8 mouse cellular contexts compared by ENCODE assay signal in the genomic region with DNA sequence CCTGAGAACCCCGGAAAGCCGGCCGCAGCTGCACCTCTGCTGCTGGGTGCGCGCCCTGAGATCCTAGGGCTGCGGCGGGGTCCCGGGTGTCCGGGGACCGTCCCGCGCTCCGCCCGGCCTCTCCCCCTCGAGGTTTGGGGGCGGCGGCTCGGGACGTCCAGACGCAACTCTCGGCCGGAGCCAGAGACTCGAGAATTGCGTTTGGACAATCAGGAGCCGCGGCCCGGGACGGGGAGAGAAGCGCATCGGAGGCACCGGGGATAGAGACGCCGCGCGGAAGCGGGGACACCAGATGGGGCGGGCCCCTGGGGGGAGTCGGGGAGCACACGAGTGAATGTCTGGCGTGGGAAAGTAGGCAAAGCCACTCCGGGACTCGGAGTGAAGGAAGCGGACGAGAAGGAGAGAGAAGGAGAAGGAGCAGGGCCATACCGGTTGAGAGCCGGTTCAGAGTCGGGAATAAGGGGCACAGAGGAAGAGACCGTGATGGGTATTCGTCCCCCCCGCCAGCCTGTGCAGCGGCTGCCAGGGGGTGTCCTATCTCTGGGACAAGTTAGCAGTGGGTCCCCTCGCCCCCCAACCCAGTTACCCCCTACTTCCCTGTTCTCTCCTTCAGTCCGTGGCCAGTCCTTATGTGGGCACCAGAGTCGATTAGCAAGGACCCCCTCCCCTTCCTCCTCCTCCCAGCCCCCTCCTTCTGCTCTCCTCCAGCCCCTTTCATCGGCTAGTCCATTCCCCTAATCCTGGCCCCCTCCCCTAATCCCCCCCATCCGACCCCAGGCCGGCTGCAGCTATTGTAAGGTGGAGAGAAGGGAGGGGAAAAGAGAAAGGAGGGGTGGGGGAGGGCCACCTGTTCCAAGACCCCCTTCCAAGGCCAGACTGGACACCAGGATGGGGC. TPM values are rescaled to one million over a fixed set of nuclear protein-coding genes. Genes with fewer than 3 reads are reported as not detected.
A peak's percentile ranks its signal among the peaks of the same experiment; 100 is the strongest.
DNase-seq lines count a peak whose midpoint lies in the region; ATAC-seq and TF ChIP-seq lines count a peak whose summit lies in the region.

No protein-coding gene starts in this region.

- no peaks in the 10 kb centered on the region for H3K27me3 ChIP-seq in heart, postnatal 0 days (ENCODE audit: control insufficient read depth, insufficient read depth, low read length)
- no peaks in the 10 kb centered on the region for H3K27me3 ChIP-seq in liver, embryonic 16.5 days (ENCODE audit: control insufficient read depth, insufficient read depth, low read depth, low read length)

- peak overlapping the region; percentile 85 for H3K27ac ChIP-seq in heart, postnatal 0 days (ENCODE audit: low read depth)
- H3K27ac ChIP-seq in liver, embryonic 16.5 days (ENCODE audit: low read length): peak overlapping the region; percentile 81

- peaks cover 27% of the 10 kb centered on the region for H3K36me3 ChIP-seq in heart, postnatal 0 days (replicated peaks; ENCODE audit: control insufficient read depth, insufficient read depth, low read length)
- H3K36me3 ChIP-seq in liver, embryonic 16.5 days (ENCODE audit: control insufficient read depth, insufficient read depth): peaks cover 32% of the 10 kb centered on the region

- H3K4me2 ChIP-seq in heart, postnatal 0 days (ENCODE audit: low read depth, low read length): peak overlapping the region; percentile 97
- H3K4me2 ChIP-seq in liver, embryonic 16.5 days (ENCODE audit: low read depth, low read length): peak overlapping the region; percentile 96

- H3K4me1 ChIP-seq in heart, postnatal 0 days (ENCODE audit: control insufficient read depth, insufficient read depth): peaks cover 26% of the 10 kb centered on the region
- H3K4me1 ChIP-seq in liver, embryonic 16.5 days (ENCODE audit: control insufficient read depth, low read depth, low read length): peaks cover 48% of the 10 kb centered on the region

- peak overlapping the region; percentile 76 for H3K4me3 ChIP-seq in heart, postnatal 0 days (ENCODE audit: low read depth, low read length)
- peak overlapping the region; percentile 89 for H3K4me3 ChIP-seq in liver, embryonic 16.5 days (ENCODE audit: low read depth, low read length)

- no peak for TF ChIP-seq CTCF in heart, postnatal 0 days (IDR thresholded peaks at IDR 0.05; ENCODE audit: low read depth)

- H3K9me3 ChIP-seq in heart, postnatal 0 days (replicated peaks; ENCODE audit: control insufficient read depth, low read length): no peaks in the 10 kb centered on the region
- H3K9me3 ChIP-seq in liver, embryonic 16.5 days (replicated peaks; ENCODE audit: control insufficient read depth, low read length): no peaks in the 10 kb centered on the region; the same call in 1 of the 2 replicates

- peak overlapping the region; percentile 89 for H3K9ac ChIP-seq in heart, postnatal 0 days (replicated peaks; ENCODE audit: low read depth, low read length)
- peak overlapping the region; percentile 82 for H3K9ac ChIP-seq in liver, embryonic 16.5 days (ENCODE audit: low read depth, low read length)

- peak; percentile 18 for DNase-seq in adrenal gland, adult 2 months
- DNase-seq in adrenal gland, postnatal 4 days (ENCODE audit: low spot score in 2 of 2): no peak
- peak; percentile 55 for DNase-seq in right cerebral cortex, postnatal 14 days
- no peak for DNase-seq in right cerebral cortex, postnatal 36 days (ENCODE audit: low spot score in 2 of 2)
- no peak for DNase-seq in heart, postnatal 0 days (ENCODE audit: low spot score)
- peak; percentile 79 for DNase-seq in testis, postnatal 10 days (ENCODE audit: low spot score)
- DNase-seq in frontal cortex, postnatal 25 days (ENCODE audit: low spot score in 2 of 2): no peak

- WGBS in heart, postnatal 0 days: under 1% methylated on average over 57 of the region's 57 CpGs
- WGBS in liver, embryonic 16.5 days (ENCODE audit: insufficient replicate concordance): 2% methylated on average over 57 of the region's 57 CpGs

- no peak for TF ChIP-seq EP300 in heart, postnatal 0 days (IDR thresholded peaks at IDR 0.05; ENCODE audit: low read depth)

- ATAC-seq in heart, postnatal 0 days (ENCODE audit: insufficient read depth, low read depth): peak; percentile 12
- ATAC-seq in liver, embryonic 16.5 days (ENCODE audit: low read depth): no peak

RNA-seq across cellular contexts. Expression of a gene that starts 0.6 kb away (rescaled TPM):
- total RNA-seq in adrenal gland, adult 2 months (2021): 10 to 100 TPM; 41.4 to 57.0 TPM
- 70.0 and 92.4 TPM in 2 replicates for polyA plus RNA-seq in adrenal gland, adult 2 months (2012; rRNA removed)
- total RNA-seq in adrenal gland, postnatal 4 days (2021): 10 to 100 TPM; 49.0 to 54.3 TPM
- total RNA-seq in heart, postnatal 0 days (2014; rRNA removed; ENCODE audit: low replicate concordance): 22.5 and 48.5 TPM in 2 replicates
- 10.3 and 11.9 TPM in 2 replicates for polyA plus RNA-seq in heart, postnatal 0 days (2015; fragmentation: Nextera tagmentation; extraction: Ambion mirVana)
- polyA plus RNA-seq in liver, embryonic 16.5 days (2015; fragmentation: Nextera tagmentation; extraction: Ambion mirVana): 3.2 and 4.0 TPM in 2 replicates

RNA-seq across cellular contexts. Expression of a gene that starts 2.8 kb away (rescaled TPM):
- total RNA-seq in adrenal gland, adult 2 months (2021): 100 to 1,000 TPM; 252 to 263 TPM
- polyA plus RNA-seq in adrenal gland, adult 2 months (2012; rRNA removed): 362 and 465 TPM in 2 replicates
- 100 to 1,000 TPM; 135 to 144 TPM for total RNA-seq in adrenal gland, postnatal 4 days (2021)
- total RNA-seq in heart, postnatal 0 days (2014; rRNA removed; ENCODE audit: low replicate concordance): 80.6 and 101 TPM in 2 replicates
- 58.5 and 64.6 TPM in 2 replicates for polyA plus RNA-seq in heart, postnatal 0 days (2015; fragmentation: Nextera tagmentation; extraction: Ambion mirVana)
- 30.1 and 32.2 TPM in 2 replicates for polyA plus RNA-seq in liver, embryonic 16.5 days (2015; fragmentation: Nextera tagmentation; extraction: Ambion mirVana)

RNA-seq across cellular contexts. Expression of a gene that starts 6.4 kb away (rescaled TPM):
- total RNA-seq in adrenal gland, adult 2 months (2021): 100 to 1,000 TPM; 156 to 217 TPM
- 291 and 321 TPM in 2 replicates for polyA plus RNA-seq in adrenal gland, adult 2 months (2012; rRNA removed)
- 100 to 1,000 TPM; 145 to 156 TPM for total RNA-seq in adrenal gland, postnatal 4 days (2021)
- 88.7 and 97.2 TPM in 2 replicates for total RNA-seq in heart, postnatal 0 days (2014; rRNA removed; ENCODE audit: low replicate concordance)
- 79.7 and 85.4 TPM in 2 replicates for polyA plus RNA-seq in heart, postnatal 0 days (2015; fragmentation: Nextera tagmentation; extraction: Ambion mirVana)
- 58.8 and 59.8 TPM in 2 replicates for polyA plus RNA-seq in liver, embryonic 16.5 days (2015; fragmentation: Nextera tagmentation; extraction: Ambion mirVana)

RNA-seq across cellular contexts. Expression of a gene that starts 6.5 kb away (rescaled TPM):
- 10 to 100 TPM; 47.5 to 54.9 TPM for total RNA-seq in adrenal gland, adult 2 months (2021)
- polyA plus RNA-seq in adrenal gland, adult 2 months (2012; rRNA removed): 150 and 161 TPM in 2 replicates
- total RNA-seq in adrenal gland, postnatal 4 days (2021): 10 to 100 TPM; 74.5 to 78.0 TPM
- total RNA-seq in heart, postnatal 0 days (2014; rRNA removed; ENCODE audit: low replicate concordance): 29.4 and 36.6 TPM in 2 replicates
- polyA plus RNA-seq in heart, postnatal 0 days (2015; fragmentation: Nextera tagmentation; extraction: Ambion mirVana): 28.4 and 31.2 TPM in 2 replicates
- polyA plus RNA-seq in liver, embryonic 16.5 days (2015; fragmentation: Nextera tagmentation; extraction: Ambion mirVana): 14.7 and 15.7 TPM in 2 replicates

RNA-seq across cellular contexts. Expression of a gene that starts 14.1 kb away (rescaled TPM):
- total RNA-seq in adrenal gland, adult 2 months (2021): 1 to 10 TPM; 1.0 to 1.1 TPM
- polyA plus RNA-seq in adrenal gland, adult 2 months (2012; rRNA removed): 0.35 and 1.7 TPM in 2 replicates
- 1 to 10 TPM; 3.1 to 6.4 TPM for total RNA-seq in adrenal gland, postnatal 4 days (2021)
- 1.4 and 1.9 TPM in 2 replicates for total RNA-seq in heart, postnatal 0 days (2014; rRNA removed; ENCODE audit: low replicate concordance)
- polyA plus RNA-seq in heart, postnatal 0 days (2015; fragmentation: Nextera tagmentation; extraction: Ambion mirVana): 0.25 and 0.29 TPM in 2 replicates
- polyA plus RNA-seq in liver, embryonic 16.5 days (2015; fragmentation: Nextera tagmentation; extraction: Ambion mirVana): 0.26 and 0.27 TPM in 2 replicates

Comparison
In these comparisons a context has a peak if more than half of its experiments do, and no peak if none do; other contexts are left out.
1. DNase-seq: peak in adrenal gland, adult 2 months (single experiment), right cerebral cortex, postnatal 14 days (single experiment) and testis, postnatal 10 days (single experiment); none in adrenal gland, postnatal 4 days (0 of 2), right cerebral cortex, postnatal 36 days (0 of 2), heart, postnatal 0 days (single experiment) and frontal cortex, postnatal 25 days (0 of 2).